Mouse (Mus musculus) kidney, adult 2 months (tissue): Measurements from ENCODE around the gene Il12rb1.

Experiments used
- CTCF ChIP-seq: fragments of 200-500 bp; conservative IDR thresholded peaks from 2 replicates; pipeline ENCODE4 v1.5.1; 2011; ENCODE audit warnings: low read depth, mild to moderate bottlenecking, control low read depth, low read length, moderate library complexity, mixed read lengths; ENCODE audit not compliant: insufficient read depth, insufficient read length
- POLR2A ChIP-seq: fragments of 200-500 bp; IDR thresholded peaks from one replicate; pipeline ENCODE4 v1.6.1; 2011; ENCODE audit warnings: low read depth, low read length, control low read depth

- TF ChIP-seq POLR2A (no peak), CTCF (no peak)
These were observed 47.8 kb downstream of the Il12rb1 start for GRCm38 (mm10) chr8:70856028-70856427.
